Mouse (Mus musculus) hindbrain, postnatal 0 days (tissue): ENCODE results near the gene Upf2. TPM values are rescaled to one million over a fixed set of nuclear protein-coding genes. Genes with fewer than 3 reads are reported as not detected.
A peak's percentile ranks its signal among the peaks of the same experiment; 100 is the strongest.

Experiments used
- ATAC-seq: fragments of 200-750 bp; cut with Nextera tagmentation; 2 replicates; pipeline ENCODE4 v1.8.0; 2017; ENCODE audit warnings: mild to moderate bottlenecking, moderate TSS enrichment, moderate library complexity
- DNase-seq: peaks from one replicate; pipeline ENCODE4 v3.0.0-alpha.2; 2015; ENCODE audit warnings: low spot score
- H3K27ac ChIP-seq: fragments of 300-500 bp; sonication (generic); 2 replicates; pipeline ENCODE4 v1.5.1; 2014; ENCODE audit warnings: mild to moderate bottlenecking
- H3K27me3 ChIP-seq: fragments of 300-500 bp; sonication (generic); 2 replicates; pipeline ENCODE4 v1.6.1; 2014; ENCODE audit warnings: low read length, mixed read lengths; ENCODE audit not compliant: insufficient read depth
- H3K36me3 ChIP-seq: fragments of 300-500 bp; sonication (generic); 2 replicates; pipeline ENCODE4 v1.6.1; 2014; ENCODE audit warnings: low read length, mixed read lengths; ENCODE audit not compliant: insufficient read depth
- H3K4me1 ChIP-seq: fragments of 300-500 bp; sonication (generic); 2 replicates; pipeline ENCODE4 v1.6.1; 2014; ENCODE audit warnings: antibody characterized with exemption, low read length, mixed read lengths; ENCODE audit not compliant: insufficient read depth
- H3K4me2 ChIP-seq: fragments of 300-500 bp; sonication (generic); 2 replicates; pipeline ENCODE4 v1.6.1; 2014; ENCODE audit warnings: low read depth, mild to moderate bottlenecking, low read length, moderate library complexity, mixed read lengths
- H3K4me3 ChIP-seq: fragments of 300-500 bp; sonication (generic); 2 replicates; pipeline ENCODE4 v1.5.1; 2014; ENCODE audit warnings: low read length
- H3K9ac ChIP-seq: fragments of 300-500 bp; sonication (generic); replicated peaks from 2 replicates; pipeline ENCODE4 v1.6.1; 2014; ENCODE audit warnings: mild to moderate bottlenecking, low read length, moderate library complexity, mixed read lengths
- H3K9me3 ChIP-seq: fragments of 300-500 bp; sonication (generic); 2 replicates; pipeline ENCODE4 v1.6.1; 2016; ENCODE audit warnings: low read length, mixed read lengths
- CTCF ChIP-seq: IDR thresholded peaks from 2 replicates; pipeline ENCODE4 v1.5.1; 2016; ENCODE audit warnings: antibody characterized with exemption, control low read depth, low read depth
- WGBS: fragments of 180-500 bp; shearing (Covaris S2); extraction: QIAGEN DNeasy Blood & Tissue Kit; methylation state at CpG from one replicate; pipeline ENCODE4 v1.1.7; 2014; 5-methylcytosine and 5-hydroxymethylcytosine counted together
- polyA plus RNA-seq: library from polyadenylated mRNA; unstranded; fragments of >200 nt; fragmentation: Nextera tagmentation; extraction: Ambion mirVana; gene quantifications from 2 replicates; pipeline ENCODE4 v1.2.1, GENCODE M21; 2015
- total RNA-seq: library from RNA; depleted of rRNA; stranded (reverse); fragments of >200 nt; gene quantifications from 2 replicates; pipeline ENCODE4 v1.2.3, GENCODE M21; 2014; rRNA removed

Upf2 gene
- total RNA-seq (3.5 and 6.2 TPM in 2 replicates), polyA plus RNA-seq (4.3 and 4.9 TPM in 2 replicates)

GRCm38 (mm10) chr2:5950766-5951595 is at the start of gene Upf2:
Upf2 (plus strand) TSS chr2:5951469.
- Histone ChIP-seq H3K9ac (peak within 1 kb of the TSS; percentile 69), H3K4me3 (peak within 1 kb of the TSS; percentile 60), H3K36me3 (no peaks in the 10 kb centered on the region), H3K9me3 (no peaks in the 10 kb centered on the region), H3K27ac (peak within 1 kb of the TSS; percentile 76), H3K4me1 (peaks cover 5% of the 10 kb centered on the region), H3K27me3 (no peaks in the 10 kb centered on the region), H3K4me2 (peak within 1 kb of the TSS; percentile 80)
- TF ChIP-seq CTCF = peak; percentile 29; the same call in 1 of the 2 replicates
- peak; percentile 97 for ATAC-seq
- DNase-seq = peak; percentile 97
- under 1% methylated on average over 44 of the region's 54 CpGs for WGBS

DNA sequence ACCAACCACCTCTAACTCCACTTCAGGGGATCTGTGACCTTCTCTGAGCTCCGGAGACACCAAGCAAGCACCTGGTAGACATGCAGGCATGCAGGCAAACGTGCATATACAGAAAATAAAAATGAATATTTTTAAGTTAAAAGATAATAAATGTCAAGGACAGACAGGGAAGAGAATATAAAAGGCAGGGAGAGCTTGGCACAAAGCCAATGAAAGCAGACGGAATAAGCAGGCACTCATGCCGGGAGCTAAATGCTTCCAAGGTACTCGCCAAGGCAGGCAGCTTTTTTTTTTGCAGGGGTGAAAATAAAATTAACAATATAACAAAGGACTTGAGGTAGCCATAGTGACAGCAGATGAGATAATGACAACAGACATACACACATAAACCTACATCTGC is 45.2 kb upstream of the Upf2 start:
- Histone ChIP-seq H3K9ac (no peak overlapping the region), H3K4me1 (no peaks in the 10 kb centered on the region), H3K36me3 (peaks cover 12% of the 10 kb centered on the region; the same call in 1 of the 2 replicates), H3K9me3 (no peaks in the 10 kb centered on the region), H3K4me3 (no peak overlapping the region), H3K4me2 (no peak overlapping the region), H3K27ac (no peak overlapping the region), H3K27me3 (no peaks in the 10 kb centered on the region)
- peak; percentile 54 for DNase-seq
- TF ChIP-seq CTCF = no peak
- 34% methylated on average over 5 of the region's 5 CpGs for WGBS
- ATAC-seq = 0 out of 2 replicates have a peak, but pooled peaks have one; percentile 27

DNA sequence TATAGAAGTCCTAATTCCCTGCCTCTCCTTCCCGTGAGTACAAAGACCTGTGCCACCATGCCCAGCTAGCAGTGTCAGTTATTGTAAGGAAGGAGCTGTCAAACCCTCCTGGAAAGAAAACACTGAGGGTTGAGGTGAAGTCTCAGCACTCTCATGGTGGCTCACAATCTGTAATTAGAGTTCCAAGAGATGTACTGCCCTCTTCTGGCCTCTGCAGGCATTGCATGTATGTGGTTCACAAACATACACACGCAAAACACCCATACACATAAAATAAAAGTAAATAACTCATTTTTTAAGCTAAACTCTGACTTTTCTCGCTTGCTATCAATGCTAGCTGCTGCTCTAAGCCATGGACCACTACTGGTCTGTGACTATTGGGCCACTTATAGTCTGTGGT is 44.6 kb upstream of the Upf2 start:
- Histone ChIP-seq H3K4me3 (no peak overlapping the region), H3K4me1 (no peaks in the 10 kb centered on the region), H3K4me2 (no peak overlapping the region), H3K27ac (no peak overlapping the region), H3K27me3 (no peaks in the 10 kb centered on the region), H3K9ac (no peak overlapping the region), H3K9me3 (no peaks in the 10 kb centered on the region), H3K36me3 (peaks cover 11% of the 10 kb centered on the region; the same call in 1 of the 2 replicates)
- DNase-seq (peak; percentile 66), ATAC-seq (no peak)
- WGBS = 48% methylated on average over 3 of the region's 3 CpGs
- TF ChIP-seq CTCF = peak; percentile 74

- peak overlapping the region; percentile 5; the same call in 1 of the 2 replicates for H3K4me2 ChIP-seq
- no peak overlapping the region for H3K27ac ChIP-seq
- WGBS = 37% methylated on average over 16 of the region's 16 CpGs
- H3K4me3 ChIP-seq = no peak overlapping the region
- ATAC-seq = peak; percentile 78
- H3K9me3 ChIP-seq = no peaks in the 10 kb centered on the region
- H3K36me3 ChIP-seq = peaks cover 14% of the 10 kb centered on the region; the same call in 1 of the 2 replicates
- peak; percentile 57 for DNase-seq
- H3K27me3 ChIP-seq = no peaks in the 10 kb centered on the region
- H3K4me1 ChIP-seq = no peaks in the 10 kb centered on the region
- TF ChIP-seq CTCF = no peak
- no peak overlapping the region for H3K9ac ChIP-seq
Observed at GRCm38 (mm10) chr2:5911282-5911965, 39.8 kb upstream of the Upf2 start.

DNA sequence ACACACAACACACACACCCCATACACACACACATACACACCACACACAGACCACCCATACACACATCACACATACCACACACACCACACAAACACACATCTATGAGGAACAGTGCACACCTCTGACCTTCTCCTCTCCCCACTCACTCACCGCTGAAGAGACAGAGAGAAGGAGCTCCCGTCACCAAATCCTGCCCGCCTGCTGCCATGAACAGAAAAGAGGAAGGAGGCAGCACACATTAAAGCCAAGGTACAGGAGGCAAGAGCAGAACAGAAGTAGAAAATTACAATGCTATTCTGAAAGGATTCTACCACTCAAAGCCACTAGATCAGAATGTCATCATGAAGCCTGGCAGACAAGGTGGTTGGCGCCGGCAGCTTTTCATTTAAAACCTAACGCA is 28.4 kb upstream of the Upf2 start:
- ATAC-seq = 0 out of 2 replicates have a peak, but pooled peaks have one; percentile 10
- H3K27me3 ChIP-seq = no peaks in the 10 kb centered on the region
- DNase-seq = no peak
- no peak overlapping the region for H3K4me3 ChIP-seq
- no peak for TF ChIP-seq CTCF
- no peak overlapping the region for H3K9ac ChIP-seq
- no peak overlapping the region for H3K4me2 ChIP-seq
- no peak overlapping the region for H3K27ac ChIP-seq
- H3K36me3 ChIP-seq = peaks cover 24% of the 10 kb centered on the region
- 87% methylated on average over 6 of the region's 6 CpGs for WGBS
- H3K4me1 ChIP-seq = no peaks in the 10 kb centered on the region
- no peaks in the 10 kb centered on the region for H3K9me3 ChIP-seq

- ATAC-seq = no peak
- 81% methylated on average over 9 of the region's 9 CpGs for WGBS
- DNase-seq = no peak
- no peaks in the 10 kb centered on the region for H3K9me3 ChIP-seq
- TF ChIP-seq CTCF = no peak
- H3K27ac ChIP-seq = no peak overlapping the region
- H3K36me3 ChIP-seq = peaks cover 29% of the 10 kb centered on the region
- no peaks in the 10 kb centered on the region for H3K27me3 ChIP-seq
- no peak overlapping the region for H3K9ac ChIP-seq
- no peaks in the 10 kb centered on the region for H3K4me1 ChIP-seq
- no peak overlapping the region for H3K4me2 ChIP-seq
- H3K4me3 ChIP-seq = no peak overlapping the region
Observed at GRCm38 (mm10) chr2:5923786-5924185, 27.5 kb upstream of the Upf2 start.
